Mouse (Mus musculus): ENCODE results near the gene Ubr7.

Ubr7 gene

GRCm38 (mm10) chr12:102826399-102826798, 68.6 kb downstream of the Ubr7 start:
- DNase-seq (ENCODE audit: low read depth): no peak

GRCm38 (mm10) chr12:102827119-102827518, 69.4 kb downstream of the Ubr7 start:
- no peak for DNase-seq (ENCODE audit: low read depth)
